Mouse (Mus musculus) liver, postnatal 0 days (tissue): Measurements from ENCODE around the gene Miga1. TPM values are rescaled to one million over a fixed set of nuclear protein-coding genes. Genes with fewer than 3 reads are reported as not detected.
A peak's percentile ranks its signal among the peaks of the same experiment; 100 is the strongest.
"Not testable (repeated sequence)": the region's sequence is repeated elsewhere in the genome, so short reads cannot be mapped to it uniquely, and the experiment has no call there.

Experiments
- ATAC-seq: fragments of 200-750 bp; cut with Nextera tagmentation; 2 replicates; pipeline ENCODE4 v1.8.0; 2017; ENCODE audit warnings: mild to moderate bottlenecking, moderate library complexity
- DNase-seq: peaks from one replicate; pipeline ENCODE4 v3.0.0-alpha.2; 2016
- H3K27ac ChIP-seq: fragments of 300-500 bp; sonication (generic); 2 replicates; pipeline ENCODE4 v1.5.1; 2014; ENCODE audit warnings: antibody characterized with exemption, moderate library complexity, mild to moderate bottlenecking, low read depth
- H3K27me3 ChIP-seq: fragments of 300-500 bp; sonication (generic); 2 replicates; pipeline ENCODE4 v1.6.1; 2014; ENCODE audit warnings: low read length, control low read depth, mixed read lengths; ENCODE audit not compliant: insufficient read depth
- H3K36me3 ChIP-seq: fragments of 300-500 bp; sonication (generic); replicated peaks from 2 replicates; pipeline ENCODE4 v1.6.1; 2014; ENCODE audit warnings: mild to moderate bottlenecking, control low read depth, low read length, moderate library complexity, mixed read lengths; ENCODE audit not compliant: insufficient read depth
- H3K4me1 ChIP-seq: fragments of 300-500 bp; sonication (generic); 2 replicates; pipeline ENCODE4 v1.6.1; 2014; ENCODE audit warnings: antibody characterized with exemption, mild to moderate bottlenecking, control low read depth; ENCODE audit not compliant: insufficient read depth
- H3K4me2 ChIP-seq: fragments of 300-500 bp; sonication (generic); 2 replicates; pipeline ENCODE4 v1.6.1; 2014; ENCODE audit warnings: low read depth, mild to moderate bottlenecking, low read length, moderate library complexity, mixed read lengths
- H3K4me3 ChIP-seq: fragments of 300-500 bp; sonication (generic); 2 replicates; pipeline ENCODE4 v1.5.1; 2014; ENCODE audit warnings: low read depth, low read length
- H3K9ac ChIP-seq: fragments of 300-500 bp; sonication (generic); replicated peaks from 2 replicates; pipeline ENCODE4 v1.6.1; 2014; ENCODE audit warnings: mild to moderate bottlenecking, moderate library complexity
- H3K9me3 ChIP-seq: fragments of 300-500 bp; sonication (generic); 2 replicates; pipeline ENCODE4 v1.6.1; 2016; ENCODE audit warnings: mild to moderate bottlenecking, control low read depth, low read length, mixed read lengths
- CTCF ChIP-seq: sonication (generic); IDR thresholded peaks from 2 replicates; pipeline ENCODE4 v1.5.1; 2016; ENCODE audit warnings: antibody characterized with exemption, low read depth
- EP300 ChIP-seq: IDR thresholded peaks from 2 replicates; pipeline ENCODE4 v1.6.1; 2016; ENCODE audit warnings: antibody characterized with exemption, low read depth, mild to moderate bottlenecking
- WGBS: fragments of 180-500 bp; shearing (Covaris S2); extraction: QIAGEN DNeasy Blood & Tissue Kit; methylation state at CpG from one replicate; pipeline ENCODE4 v1.1.7; 2014; ENCODE audit not compliant: insufficient replicate concordance; 5-methylcytosine and 5-hydroxymethylcytosine counted together
- polyA plus RNA-seq: library from polyadenylated mRNA; unstranded; fragments of >200 nt; fragmentation: Nextera tagmentation; extraction: Ambion mirVana; gene quantifications from 2 replicates; pipeline ENCODE4 v1.2.1, GENCODE M21; 2015

The Miga1 gene
- polyA plus RNA-seq, 1 experiment from 2014 or later, result 3.2 TPM

DNA sequence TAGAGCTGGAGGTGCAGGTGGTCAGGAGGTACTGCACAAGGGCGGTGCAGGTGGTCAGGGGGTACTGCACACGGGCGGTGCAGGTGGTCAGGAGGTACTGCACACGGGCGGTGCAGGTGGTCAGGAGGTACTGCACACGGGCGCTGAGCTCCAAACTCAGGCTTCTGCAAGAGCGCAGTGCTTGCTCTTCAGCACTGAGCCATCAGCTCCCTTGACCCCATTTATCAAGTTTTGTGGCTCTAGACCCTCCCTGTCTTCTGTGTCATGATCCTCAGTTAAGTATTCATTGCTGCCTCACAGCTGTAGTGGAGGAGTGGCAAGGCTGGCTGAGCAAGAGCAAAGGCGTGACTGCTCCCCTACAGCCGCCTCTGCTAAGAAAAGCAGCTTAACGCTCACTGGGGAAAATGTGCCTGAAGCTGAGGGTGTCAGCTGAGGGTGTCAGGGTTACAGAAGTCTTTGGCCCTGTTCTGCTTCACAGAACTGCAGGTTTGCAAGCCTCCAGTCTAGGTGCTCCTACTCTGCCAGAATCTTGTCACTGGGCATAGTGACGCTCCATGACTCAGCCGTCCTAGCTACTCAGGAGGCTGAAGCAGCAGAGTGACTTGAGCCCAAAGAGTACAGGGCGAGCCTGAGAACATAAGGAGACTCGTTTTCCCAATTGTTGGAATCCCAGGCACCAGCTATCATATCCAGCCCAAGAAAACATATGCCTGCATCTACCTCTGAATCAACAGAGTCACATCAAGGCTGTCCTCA is 7.5 kb downstream of the Miga1 start:
- Histone ChIP-seq H3K27ac (no peak overlapping the region), H3K36me3 (peaks cover 8% of the 10 kb centered on the region), H3K27me3 (no peaks in the 10 kb centered on the region), H3K9me3 (no peaks in the 10 kb centered on the region), H3K4me1 (no peaks in the 10 kb centered on the region), H3K4me2 (no peak overlapping the region), H3K4me3 (no peak overlapping the region), H3K9ac (no peak overlapping the region)
- 87% methylated on average over 15 of the region's 15 CpGs for WGBS
- no peak for TF ChIP-seq CTCF
- no peak for TF ChIP-seq EP300
- no peak for ATAC-seq
- DNase-seq, result no peak

DNA sequence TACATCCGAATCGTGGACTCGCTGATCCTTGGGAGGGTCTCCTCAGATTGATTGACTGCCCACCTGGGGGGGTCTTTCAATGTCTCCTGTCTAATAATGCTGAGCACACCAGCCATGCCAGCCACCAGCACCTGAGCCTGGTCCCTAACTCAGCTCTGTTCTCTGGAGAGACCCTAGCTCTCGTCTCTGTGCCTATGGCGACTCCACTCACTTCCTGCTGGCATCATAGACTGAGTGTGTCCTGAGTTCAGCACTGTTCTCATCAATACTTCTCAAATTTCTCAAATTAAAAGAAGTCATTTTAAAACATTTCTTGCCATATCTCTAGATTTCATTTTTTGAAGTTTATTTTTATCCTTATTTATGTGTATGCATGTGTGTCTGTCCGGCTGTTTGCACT is 8.1 kb downstream of the Miga1 start:
- TF ChIP-seq EP300 (no peak), CTCF (no peak)
- no peak overlapping the region for H3K4me2 ChIP-seq
- ATAC-seq (no peak), DNase-seq (no peak)
- no peak overlapping the region for H3K27ac ChIP-seq
- no peak overlapping the region for H3K4me3 ChIP-seq
- no peaks in the 10 kb centered on the region for H3K27me3 ChIP-seq
- H3K9me3 ChIP-seq, result no peaks in the 10 kb centered on the region
- H3K9ac ChIP-seq, result no peak overlapping the region
- whole genome bisulfite sequencing, result 94% methylated on average over 6 of the region's 6 CpGs
- H3K4me1 ChIP-seq, result no peaks in the 10 kb centered on the region
- H3K36me3 ChIP-seq, result peaks cover 8% of the 10 kb centered on the region

DNA sequence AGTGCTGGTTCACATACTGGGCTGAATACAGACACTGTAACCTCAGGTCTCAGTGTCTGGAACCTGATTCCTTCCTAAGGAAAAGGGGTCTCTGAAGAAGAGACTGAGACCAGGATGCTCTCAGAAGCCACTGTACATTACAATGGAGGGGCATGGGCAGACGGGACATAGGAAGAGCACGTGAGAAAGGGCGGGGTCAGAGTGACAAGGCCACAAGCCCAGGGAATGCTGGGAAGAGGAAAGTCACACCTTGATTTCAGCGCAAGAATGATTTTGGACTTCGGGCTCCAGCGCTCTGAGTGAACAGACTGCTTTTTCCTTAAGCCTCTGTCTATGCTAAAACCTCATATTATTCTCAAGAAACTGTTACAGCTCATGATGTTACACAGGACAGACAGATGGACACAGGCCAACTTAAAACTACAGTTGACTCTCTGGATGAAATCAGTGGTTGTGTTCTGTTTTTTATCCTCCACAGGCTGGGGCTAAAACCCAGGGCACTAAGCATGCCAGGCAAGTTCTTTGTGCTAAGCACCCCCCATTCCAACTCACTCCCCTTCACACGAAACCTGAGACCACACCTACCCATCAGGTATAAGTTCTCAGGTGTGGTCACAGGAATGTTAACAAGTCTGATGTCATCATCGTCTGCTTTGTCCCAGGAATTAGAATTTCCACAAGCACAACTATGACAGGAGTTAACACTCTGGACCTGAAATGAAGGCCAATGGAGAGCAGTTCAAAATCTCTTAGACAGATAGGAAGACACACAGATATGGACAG is 18.3 kb downstream of the Miga1 start:
- no peaks in the 10 kb centered on the region for H3K27me3 ChIP-seq
- no peak for ATAC-seq
- H3K4me1 ChIP-seq, result no peaks in the 10 kb centered on the region
- TF ChIP-seq EP300, result no peak
- TF ChIP-seq CTCF, result no peak
- 86% methylated on average over 8 of the region's 8 CpGs for WGBS
- DNase-seq, result no peak
- H3K9me3 ChIP-seq, result no peaks in the 10 kb centered on the region
- H3K9ac ChIP-seq, result no peak overlapping the region
- H3K27ac ChIP-seq, result no peak overlapping the region
- no peak overlapping the region for H3K4me3 ChIP-seq
- H3K4me2 ChIP-seq, result no peak overlapping the region
- H3K36me3 ChIP-seq, result 0 out of 2 replicates have a peak, but pooled peaks cover 2% of the 10 kb centered on the region

DNA sequence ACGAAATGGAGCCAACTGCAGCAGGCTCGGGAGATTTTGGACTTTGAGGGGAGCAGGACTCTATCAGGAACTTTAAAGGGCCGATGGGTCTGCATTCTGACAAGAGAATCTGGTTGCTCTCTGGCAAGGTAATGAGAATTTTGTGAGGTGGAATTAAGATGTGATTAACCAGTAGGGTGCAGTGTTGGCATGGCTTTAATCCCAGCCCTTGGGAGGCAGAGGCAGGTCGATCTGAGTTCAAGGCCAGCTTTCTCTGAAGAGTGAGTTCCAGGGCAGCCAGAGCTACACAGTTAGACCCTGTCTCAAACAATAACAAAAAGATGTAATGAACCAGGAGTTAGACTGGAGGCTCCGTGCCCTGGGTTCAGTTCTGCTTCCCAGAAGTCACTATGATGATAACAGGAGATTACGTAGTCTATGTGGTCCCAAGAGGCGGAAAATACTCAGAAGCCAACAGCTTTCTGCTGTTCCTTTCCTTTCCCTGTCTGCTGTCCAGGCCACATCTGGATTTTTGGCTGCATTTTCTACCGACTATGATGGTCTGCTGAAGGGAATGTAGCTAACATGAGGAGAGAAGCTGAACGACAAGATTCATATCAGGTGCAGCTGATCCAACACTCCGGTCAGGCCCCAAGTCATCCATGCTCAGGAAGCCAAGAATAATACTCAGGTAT is 19.1 kb downstream of the Miga1 start:
- no peak overlapping the region for H3K9ac ChIP-seq
- ATAC-seq (no peak), DNase-seq (no peak)
- H3K4me1 ChIP-seq, result no peaks in the 10 kb centered on the region
- H3K36me3 ChIP-seq, result 0 out of 2 replicates have a peak, but pooled peaks cover 2% of the 10 kb centered on the region
- no peak overlapping the region for H3K27ac ChIP-seq
- H3K4me3 ChIP-seq, result no peak overlapping the region
- no peak overlapping the region for H3K4me2 ChIP-seq
- no peaks in the 10 kb centered on the region for H3K9me3 ChIP-seq
- peak; percentile 47 for TF ChIP-seq CTCF
- TF ChIP-seq EP300, result no peak
- H3K27me3 ChIP-seq, result no peaks in the 10 kb centered on the region
- WGBS, result 81% methylated on average over 10 of the region's 10 CpGs

DNA sequence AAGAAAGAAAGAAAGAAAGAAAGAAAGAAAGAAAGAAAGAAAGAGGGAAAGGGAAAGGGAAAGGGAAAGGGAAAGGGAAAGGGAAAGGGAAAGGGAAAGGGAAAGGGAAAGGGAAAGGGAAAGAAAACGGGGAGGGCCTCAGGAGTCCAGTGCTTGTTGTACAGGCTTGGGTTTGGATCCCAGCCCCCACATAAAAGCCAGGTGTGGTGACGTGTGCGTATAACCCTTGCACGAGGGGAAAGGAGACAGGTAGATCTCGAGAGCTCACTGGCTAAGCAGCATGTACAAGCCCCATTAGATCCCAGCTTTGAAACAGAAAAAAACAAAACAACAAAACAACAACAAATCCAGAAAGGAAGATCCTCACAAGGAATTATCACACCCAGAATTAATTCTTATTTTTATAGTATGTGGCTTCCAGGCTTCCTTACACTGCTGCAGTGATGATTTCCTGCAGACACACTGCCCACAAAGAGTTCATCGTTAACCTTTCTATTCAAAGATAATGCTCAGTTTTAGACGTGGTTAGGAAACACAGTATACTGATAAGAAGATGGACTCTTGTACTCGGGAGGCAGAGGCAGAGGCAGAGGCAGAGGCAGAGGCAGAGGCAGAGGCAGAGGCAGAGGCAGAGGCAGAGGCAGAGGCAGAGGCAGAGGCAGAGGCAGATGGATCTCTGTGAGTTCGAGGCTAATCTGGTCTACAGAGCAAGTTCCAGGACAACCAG is 23.6 kb downstream of the Miga1 start:
- not testable (repeated sequence) for H3K27ac ChIP-seq, H3K4me1 ChIP-seq, H3K4me2 ChIP-seq, ATAC-seq, H3K9ac ChIP-seq, H3K4me3 ChIP-seq, DNase-seq, H3K9me3 ChIP-seq, H3K36me3 ChIP-seq, H3K27me3 ChIP-seq
- 58% methylated on average over 9 of the region's 9 CpGs for WGBS
